Mouse (Mus musculus) natural killer cell, adult 2 months (primary cell): ENCODE results near the gene Ankib1.
A peak's percentile ranks its signal among the peaks of the same experiment; 100 is the strongest.
"Not testable (repeated sequence)": the region's sequence is repeated elsewhere in the genome, so short reads cannot be mapped to it uniquely, and the experiment has no call there.

Source experiments
- DNase-seq, 2 experiments: peaks; one replicate each; pipeline ENCODE4 v3.0.0; 2022; ENCODE audit warnings: low spot score in 2 of 2

The Ankib1 gene

GRCm38 (mm10) chr5:3802433-3803291, at the start of gene Ankib1, which contains the start of gene Krit1:
TSS of gene Ankib1 (minus strand) at chr5:3802925.
TSS of gene Krit1 (plus strand) at chr5:3803184.
- peak; percentile 76 to 85 for DNase-seq

GRCm38 (mm10) chr5:3845026-3845425, 42.3 kb upstream of the Ankib1 start, which contains the start of gene Lrrd1:
TSS of gene Lrrd1 (plus strand) at chr5:3845173.
- DNase-seq = no peak

GRCm38 (mm10) chr5:3834107-3834506, 31.4 kb upstream of the Ankib1 start:
- DNase-seq = no peak

- DNase-seq = no peak
These were observed 5.7 kb upstream of the Ankib1 start for GRCm38 (mm10) chr5:3808472-3808871.

GRCm38 (mm10) chr5:3803292-3804165, 804 bp upstream of the Ankib1 start:
- DNase-seq = peak; percentile 2 to 10

GRCm38 (mm10) chr5:3801672-3802432, 873 bp downstream of the Ankib1 start:
- DNase-seq = no peak

- no peak for DNase-seq
These were observed 1.8 kb downstream of the Ankib1 start for GRCm38 (mm10) chr5:3800881-3801280.

GRCm38 (mm10) chr5:3800041-3800440, 2.7 kb downstream of the Ankib1 start:
- DNase-seq = no peak

- DNase-seq = not testable (repeated sequence)
These were observed 4.1 kb downstream of the Ankib1 start for GRCm38 (mm10) chr5:3798656-3799055.

GRCm38 (mm10) chr5:3797101-3797500, 5.6 kb downstream of the Ankib1 start:
- DNase-seq = not testable (repeated sequence)

- DNase-seq = no peak
These were observed 11.7 kb downstream of the Ankib1 start for GRCm38 (mm10) chr5:3791048-3791447.

- no peak for DNase-seq
These were observed 15.2 kb downstream of the Ankib1 start for GRCm38 (mm10) chr5:3787548-3787947.

- no peak for DNase-seq
These were observed 17.8 kb downstream of the Ankib1 start for GRCm38 (mm10) chr5:3784751-3785496.

- DNase-seq = no peak
These were observed 18.6 kb downstream of the Ankib1 start for GRCm38 (mm10) chr5:3783947-3784681.

- DNase-seq = peak; percentile 16 to 41
These were observed 20.1 kb downstream of the Ankib1 start for GRCm38 (mm10) chr5:3782670-3783069.

GRCm38 (mm10) chr5:3772017-3772416, 30.7 kb downstream of the Ankib1 start:
- no peak for DNase-seq

- DNase-seq = no peak
These were observed 31.2 kb downstream of the Ankib1 start for GRCm38 (mm10) chr5:3771512-3771911.

GRCm38 (mm10) chr5:3750536-3750935, 52.2 kb downstream of the Ankib1 start:
- DNase-seq = not testable (repeated sequence)

- DNase-seq = not testable (repeated sequence)
These were observed 69.9 kb downstream of the Ankib1 start for GRCm38 (mm10) chr5:3732846-3733245.

GRCm38 (mm10) chr5:3728820-3729219, 73.9 kb downstream of the Ankib1 start:
- no peak for DNase-seq
